In genomic region chr19:6856281-6857002, GRCm38 (mm10) we compare ENCODE assay signal across 10 mouse cellular contexts. TPM values are rescaled to one million over a fixed set of nuclear protein-coding genes. Genes with fewer than 3 reads are reported as not detected.
DNase-seq lines count a peak whose midpoint lies in the region; ATAC-seq lines count a peak whose summit lies in the region.
"Had no signal": no experiment of that assay in that cellular context is flagged by ENCODE, and none has a peak within 500 bp of the region (broad histone marks: within the 10 kb centered on the region; RNA-seq: fewer than 3 reads in every experiment).

No protein-coding gene starts in this region.

- WGBS in midbrain, embryonic 11.5 days, result 51% methylated on average over 12 of the region's 12 CpGs

- no peaks in the 10 kb centered on the region for H3K9me3 ChIP-seq in midbrain, embryonic 11.5 days (ENCODE audit: control insufficient read depth, low read length)
- H3K9me3 ChIP-seq: midbrain, embryonic 12.5 days had no signal

- H3K9ac ChIP-seq in midbrain, embryonic 11.5 days (ENCODE audit: low read length), result no peak overlapping the region
- H3K9ac ChIP-seq: midbrain, embryonic 12.5 days had no signal

- ATAC-seq in granulocyte monocyte progenitor cell, adult 5-6 weeks (replicated peaks; ENCODE audit: poor library complexity, severe bottlenecking), result peak; percentile 20
- no peak for ATAC-seq in midbrain, embryonic 11.5 days (ENCODE audit: low FRiP score)

- H3K27me3 ChIP-seq in midbrain, embryonic 11.5 days (ENCODE audit: control insufficient read depth, insufficient read depth, low read length), result peaks cover 9% of the 10 kb centered on the region

- H3K4me1 ChIP-seq in midbrain, embryonic 11.5 days (ENCODE audit: control insufficient read depth, insufficient read depth, low read length), result peaks cover 9% of the 10 kb centered on the region; the same call in 1 of the 2 replicates

- no peaks in the 10 kb centered on the region for H3K36me3 ChIP-seq in midbrain, embryonic 11.5 days (ENCODE audit: control insufficient read depth, insufficient read depth, low read length)
- H3K36me3 ChIP-seq: midbrain, embryonic 12.5 days had no signal

- intact Hi-C loops in left cerebral cortex, postnatal 14 days (cut with DNase I), result loop anchor here (5.0 kb wide), 2 partner anchors 51 to 364 kb away; partner anchors contain the start of gene Trmt112

- peak; percentile 47 for DNase-seq in right cerebral cortex, adult 18-20 months
- no peak for DNase-seq in right cerebral cortex, postnatal 36 days (ENCODE audit: low spot score in 2 of 2)
- peak; percentile 37 to 65 for DNase-seq in adrenal gland, postnatal 36 days
- DNase-seq in left cerebral cortex, postnatal 14 days (ENCODE audit: low spot score in 2 of 2), result peak; percentile 78 to 85
- DNase-seq in midbrain, embryonic 11.5 days (ENCODE audit: low spot score, missing footprints), result peak; percentile 85
- DNase-seq in thymus, postnatal 14 days, result peak; percentile 80
- DNase-seq in cerebellum, postnatal 14 days, result no peak

- no peak overlapping the region for H3K4me3 ChIP-seq in midbrain, embryonic 11.5 days (ENCODE audit: low read depth, low read length)
- H3K4me3 ChIP-seq: erythroblast, embryonic 14.5 days; midbrain, embryonic 12.5 days had no signal

- no peak overlapping the region for H3K4me2 ChIP-seq in midbrain, embryonic 11.5 days

- no peak overlapping the region for H3K27ac ChIP-seq in midbrain, embryonic 11.5 days (ENCODE audit: low read depth, low read length)

RNA-seq across cellular contexts. Expression of gene Ccdc88b, which starts 1.6 kb away (rescaled TPM):
- total RNA-seq in adrenal gland, postnatal 36 days (2021), result 1 to 10 TPM; 1.7 to 1.8 TPM
- 17.8 and 22.6 TPM in 2 replicates for total RNA-seq in granulocyte monocyte progenitor cell, adult 5-6 weeks (2014; fragmentation: Nextera tagmentation)
- total RNA-seq in granulocyte monocyte progenitor cell, adult 5-6 weeks (2017), result 53.1 and 58.0 TPM in 2 replicates
- total RNA-seq in left cerebral cortex, postnatal 14 days (2021), result 1 to 10 TPM; 2.6 to 3.4 TPM
- 0.26 and 0.58 TPM in 2 replicates for polyA plus RNA-seq in midbrain, embryonic 11.5 days (2014; fragmentation: Nextera tagmentation; extraction: Ambion mirVana)

RNA-seq across cellular contexts. Expression of gene Rps6ka4, which starts 16.0 kb away (rescaled TPM):
- total RNA-seq in adrenal gland, postnatal 36 days (2021), result 10 to 100 TPM; 30.0 to 30.7 TPM
- 2.8 and 13.3 TPM in 2 replicates for total RNA-seq in granulocyte monocyte progenitor cell, adult 5-6 weeks (2014; fragmentation: Nextera tagmentation)
- 3.9 and 8.1 TPM in 2 replicates for total RNA-seq in granulocyte monocyte progenitor cell, adult 5-6 weeks (2017)
- 10 to 100 TPM; 30.4 to 32.8 TPM for total RNA-seq in left cerebral cortex, postnatal 14 days (2021)
- polyA plus RNA-seq in midbrain, embryonic 11.5 days (2014; fragmentation: Nextera tagmentation; extraction: Ambion mirVana), result 4.8 and 5.1 TPM in 2 replicates

RNA-seq across cellular contexts. Expression of gene Trmt112, which starts 53.1 kb away (rescaled TPM):
- 100 to 1,000 TPM in 1 of 2 experiments, 10 to 100 TPM in 1; 93.1 to 116 TPM for total RNA-seq in adrenal gland, postnatal 36 days (2021)
- total RNA-seq in granulocyte monocyte progenitor cell, adult 5-6 weeks (2014; fragmentation: Nextera tagmentation), result 149 and 152 TPM in 2 replicates
- total RNA-seq in granulocyte monocyte progenitor cell, adult 5-6 weeks (2017), result 156 and 160 TPM in 2 replicates
- 10 to 100 TPM; 34.4 to 36.5 TPM for total RNA-seq in left cerebral cortex, postnatal 14 days (2021)
- polyA plus RNA-seq in midbrain, embryonic 11.5 days (2014; fragmentation: Nextera tagmentation; extraction: Ambion mirVana), result 147 and 151 TPM in 2 replicates

RNA-seq across cellular contexts. Expression of gene Prdx5, which starts 53.5 kb away (rescaled TPM):
- 100 to 1,000 TPM; 254 to 293 TPM for total RNA-seq in adrenal gland, postnatal 36 days (2021)
- 352 and 419 TPM in 2 replicates for total RNA-seq in granulocyte monocyte progenitor cell, adult 5-6 weeks (2014; fragmentation: Nextera tagmentation)
- total RNA-seq in granulocyte monocyte progenitor cell, adult 5-6 weeks (2017), result 522 and 534 TPM in 2 replicates
- total RNA-seq in left cerebral cortex, postnatal 14 days (2021), result 100 to 1,000 TPM; 354 to 355 TPM
- polyA plus RNA-seq in midbrain, embryonic 11.5 days (2014; fragmentation: Nextera tagmentation; extraction: Ambion mirVana), result 123 and 127 TPM in 2 replicates

Comparison
In these comparisons a context has a peak if more than half of its experiments do, and no peak if none do; other contexts are left out.
1. DNase-seq: peak in right cerebral cortex, adult 18-20 months (single experiment), adrenal gland, postnatal 36 days (2 of 2), left cerebral cortex, postnatal 14 days (2 of 2), midbrain, embryonic 11.5 days (single experiment) and thymus, postnatal 14 days (single experiment); none in right cerebral cortex, postnatal 36 days (0 of 2) and cerebellum, postnatal 14 days (0 of 2).
2. RNA of gene Ccdc88b, which starts 1.6 kb away (total RNA-seq): 17.8 to 58.0 TPM in granulocyte monocyte progenitor cell, adult 5-6 weeks; 2.6 to 3.4 TPM in left cerebral cortex, postnatal 14 days and 1.7 to 1.8 TPM in adrenal gland, postnatal 36 days; every median in the first group is over 4 times any median in the second.